Mouse (Mus musculus) lung, postnatal 10 days (tissue): ENCODE measurements around the gene Lgmn.
A peak's percentile ranks its signal among the peaks of the same experiment; 100 is the strongest.

Experiments
- DNase-seq: peaks from one replicate; pipeline ENCODE4 v3.0.0; 2021

Lgmn gene

DNA sequence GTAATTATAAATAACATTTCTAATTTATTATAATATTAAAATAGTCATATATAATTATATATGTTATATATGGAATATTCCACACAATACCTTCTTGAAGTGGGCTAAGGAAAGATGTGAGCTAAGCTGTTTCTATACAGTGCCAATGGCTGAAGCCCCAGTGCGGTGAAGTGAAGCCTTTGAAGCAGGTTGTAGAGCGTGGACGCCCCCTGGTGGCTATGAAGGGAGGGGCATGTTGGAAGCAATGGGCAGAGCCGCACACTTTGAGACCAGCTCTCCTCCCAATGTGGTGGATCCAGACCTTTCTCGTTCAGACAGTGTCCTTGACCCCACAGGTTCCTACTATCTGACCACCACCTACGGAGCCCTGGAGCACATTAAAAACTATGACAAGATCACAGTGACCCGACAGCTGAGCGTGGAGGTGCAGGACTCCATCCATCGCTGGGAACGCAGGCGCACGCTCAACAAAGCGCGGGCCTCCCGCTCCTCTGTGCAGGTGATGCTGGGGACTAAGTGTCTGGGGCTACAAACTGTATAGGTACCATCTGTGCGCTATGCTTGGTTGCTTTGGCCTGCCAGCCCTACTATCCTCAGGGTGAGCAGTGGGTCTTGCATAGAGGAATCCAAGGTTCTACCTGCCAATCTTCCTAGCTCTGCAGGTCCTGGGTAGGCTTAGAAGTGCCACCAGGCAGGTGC is 52.2 kb downstream of the Lgmn start:
- DNase-seq: peak; percentile 89

DNA sequence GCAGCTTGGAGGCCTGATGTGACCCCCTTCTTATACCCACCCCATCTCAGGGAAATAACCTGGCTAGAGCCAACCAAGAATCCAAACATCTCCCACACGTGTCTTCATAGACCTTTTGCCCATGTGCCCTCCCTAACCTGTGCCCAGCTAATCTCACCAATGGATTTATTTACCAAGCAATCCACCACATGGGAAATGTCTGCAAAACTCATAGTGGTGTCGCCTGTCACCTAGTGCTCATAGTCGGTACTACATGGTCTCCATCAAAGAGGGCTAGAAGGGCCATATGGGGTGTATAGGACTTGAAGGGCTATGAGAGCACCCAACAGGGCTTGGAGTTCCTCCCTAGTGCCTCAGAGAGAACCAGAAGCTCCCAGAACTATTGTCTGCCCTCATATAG is 54.8 kb downstream of the Lgmn start:
- peak; percentile 71 for DNase-seq

DNA sequence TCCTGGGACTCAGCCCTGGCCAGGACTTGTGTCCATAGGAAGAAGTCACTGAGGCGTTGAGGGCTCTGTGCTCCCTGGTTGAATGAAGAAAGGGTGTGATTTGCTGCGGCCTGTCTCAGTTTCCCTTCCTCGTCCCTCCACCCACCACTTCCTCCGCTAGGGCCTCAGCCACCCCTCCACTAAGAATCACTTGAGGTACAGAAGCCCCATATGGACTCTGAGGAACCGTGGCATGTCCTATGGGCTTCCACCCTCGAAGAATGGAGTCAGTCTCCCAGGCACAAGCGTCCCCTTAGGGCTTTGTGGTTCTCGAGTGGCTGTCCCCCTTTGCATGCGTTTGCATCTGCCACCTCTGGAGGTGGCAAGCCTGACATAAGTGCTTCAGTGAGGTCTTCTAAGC is 56.3 kb downstream of the Lgmn start:
- no peak for DNase-seq

DNA sequence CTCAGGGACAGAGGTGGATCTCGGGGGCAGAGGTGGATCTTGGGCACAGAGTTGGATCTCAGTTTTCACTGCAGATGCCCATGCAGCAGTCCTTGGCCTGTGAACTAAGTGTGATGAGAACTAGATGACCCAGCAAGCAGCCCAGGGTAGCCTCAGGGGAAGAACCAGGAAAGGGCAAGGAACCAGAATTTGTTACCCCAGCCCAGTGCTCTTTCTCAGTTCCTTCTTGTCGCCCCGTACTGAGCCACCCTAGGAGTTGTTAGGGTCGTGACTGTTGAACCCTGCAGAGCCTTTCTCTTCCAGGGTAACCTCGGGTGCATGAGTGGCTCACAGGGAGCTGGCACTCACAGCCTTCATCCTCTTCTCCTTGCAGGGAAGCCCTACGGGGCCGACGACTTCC is 57.4 kb downstream of the Lgmn start:
- no peak for DNase-seq

GRCm38 (mm10) chr12:102372322-102372721 is 67.3 kb downstream of the Lgmn start:
- no peak for DNase-seq

DNA sequence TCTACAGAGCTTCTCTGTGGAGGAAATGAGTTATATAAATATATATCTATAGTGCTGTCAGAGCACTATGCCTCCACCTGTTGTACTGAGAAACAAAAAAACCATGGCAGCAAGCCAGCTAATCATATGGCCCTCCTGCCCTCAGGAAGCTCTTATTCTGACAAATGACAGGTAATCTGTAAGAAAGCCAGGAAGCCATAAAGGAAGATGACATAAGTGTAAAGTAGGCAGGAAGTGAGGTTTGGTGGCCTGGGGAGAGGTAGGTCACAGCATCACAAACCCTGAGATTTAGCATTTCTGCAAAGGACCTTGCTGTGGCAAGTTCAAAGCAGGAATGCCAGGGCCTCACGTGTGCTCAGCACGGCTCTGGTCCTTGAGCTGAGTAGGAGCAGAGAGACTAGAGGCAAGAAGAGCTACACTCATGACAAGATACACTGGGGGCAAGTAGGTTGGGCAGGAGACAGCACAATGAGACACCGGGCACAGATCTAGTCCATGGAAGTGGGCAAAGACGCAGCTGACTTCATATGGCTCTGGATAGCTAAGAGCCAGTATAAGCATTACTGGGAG is 68.6 kb downstream of the Lgmn start:
- no peak for DNase-seq

DNA sequence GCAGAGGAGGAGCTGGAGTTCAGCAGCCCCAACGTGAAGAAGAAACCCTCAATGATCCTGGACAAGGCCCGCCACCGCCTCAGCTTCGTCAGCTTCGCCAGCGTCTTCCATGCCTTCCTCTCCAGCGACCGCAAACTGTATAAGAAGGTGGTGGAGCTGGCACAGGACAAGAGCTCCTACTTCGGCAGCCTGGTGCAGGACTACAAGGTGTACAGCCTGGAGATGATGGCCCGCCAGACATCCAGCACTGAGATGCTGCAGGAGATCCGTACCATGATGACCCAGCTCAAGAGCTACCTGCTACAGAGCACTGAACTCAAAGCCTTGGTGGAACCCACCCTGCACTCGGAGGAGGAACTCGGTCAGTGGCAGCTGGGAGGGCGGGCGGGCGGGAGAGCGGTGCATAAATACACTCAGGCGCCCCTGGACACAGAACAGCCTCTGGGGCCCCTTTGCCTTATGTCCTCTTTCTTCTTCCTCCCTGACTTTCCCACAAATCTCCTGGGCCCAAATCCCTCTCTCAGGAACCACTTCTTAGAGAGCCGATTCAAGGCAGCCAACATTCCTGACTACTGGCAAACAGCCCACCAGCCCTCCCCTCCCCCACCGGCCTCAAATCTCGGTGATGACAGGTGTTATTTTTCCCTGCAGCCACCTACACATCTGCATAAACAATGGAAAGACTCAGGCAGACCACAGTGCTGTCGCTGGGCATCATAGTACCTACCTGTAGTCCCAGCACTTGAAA is 70.0 kb downstream of the Lgmn start:
- DNase-seq: no peak

DNA sequence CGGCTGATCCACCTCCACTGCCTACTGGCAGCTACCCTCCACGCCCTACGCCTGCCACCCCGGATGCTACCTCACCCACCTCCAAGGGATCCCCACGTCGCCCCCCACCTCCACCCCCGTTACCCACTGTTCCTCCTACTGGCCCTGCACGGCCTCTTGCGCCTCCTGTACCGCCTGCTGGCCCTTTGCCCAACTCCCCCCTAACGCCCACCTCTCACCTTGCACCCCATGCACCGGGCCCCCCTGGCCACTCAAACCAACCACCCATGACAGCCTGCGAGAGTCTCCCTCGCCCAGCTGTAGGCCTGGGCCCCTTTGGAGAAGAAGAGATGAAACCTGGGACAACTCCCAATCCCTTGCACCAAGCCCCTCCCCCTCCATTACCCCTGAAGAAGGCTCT is 71.1 kb downstream of the Lgmn start:
- DNase-seq: no peak

DNA sequence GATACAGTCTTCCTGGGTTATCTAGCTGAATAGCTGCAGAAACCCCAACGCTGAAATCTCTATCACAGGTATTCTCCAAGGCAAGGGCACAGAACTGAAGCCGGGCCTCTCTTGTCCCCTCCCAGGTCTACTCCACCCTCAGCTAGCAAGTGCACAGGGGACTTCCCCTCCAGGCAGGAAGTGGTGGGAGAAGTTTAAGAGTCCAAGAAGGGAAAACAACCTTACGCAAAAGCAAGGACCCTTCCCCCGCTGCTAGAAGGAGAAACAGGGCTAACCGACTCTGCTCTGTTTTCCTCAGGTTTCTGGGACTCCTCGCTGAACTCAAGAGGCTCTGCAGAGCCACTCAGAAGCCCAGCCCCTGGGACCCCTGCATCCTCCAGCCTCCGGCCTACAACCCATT is 71.5 kb downstream of the Lgmn start:
- DNase-seq: peak; percentile 33

DNA sequence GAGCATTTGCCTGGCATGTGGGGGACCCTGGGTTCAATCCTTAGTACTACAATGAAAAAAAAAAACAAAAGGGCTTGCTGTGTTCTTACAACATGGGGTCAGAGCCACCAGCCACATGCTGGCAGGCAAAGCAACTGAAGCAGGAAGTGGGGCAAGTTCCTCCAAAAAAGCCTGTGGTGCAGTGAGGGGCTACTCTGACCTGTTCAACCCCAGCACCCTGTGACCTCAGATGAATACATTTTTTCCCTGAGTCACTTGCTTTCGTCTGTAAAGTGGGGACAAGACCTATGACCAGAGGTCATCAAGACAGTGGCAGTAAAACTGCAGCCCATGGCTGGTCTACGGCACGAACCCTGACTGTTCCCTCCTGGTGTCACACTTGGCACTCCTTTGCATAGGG is 72.5 kb downstream of the Lgmn start:
- DNase-seq: no peak

DNA sequence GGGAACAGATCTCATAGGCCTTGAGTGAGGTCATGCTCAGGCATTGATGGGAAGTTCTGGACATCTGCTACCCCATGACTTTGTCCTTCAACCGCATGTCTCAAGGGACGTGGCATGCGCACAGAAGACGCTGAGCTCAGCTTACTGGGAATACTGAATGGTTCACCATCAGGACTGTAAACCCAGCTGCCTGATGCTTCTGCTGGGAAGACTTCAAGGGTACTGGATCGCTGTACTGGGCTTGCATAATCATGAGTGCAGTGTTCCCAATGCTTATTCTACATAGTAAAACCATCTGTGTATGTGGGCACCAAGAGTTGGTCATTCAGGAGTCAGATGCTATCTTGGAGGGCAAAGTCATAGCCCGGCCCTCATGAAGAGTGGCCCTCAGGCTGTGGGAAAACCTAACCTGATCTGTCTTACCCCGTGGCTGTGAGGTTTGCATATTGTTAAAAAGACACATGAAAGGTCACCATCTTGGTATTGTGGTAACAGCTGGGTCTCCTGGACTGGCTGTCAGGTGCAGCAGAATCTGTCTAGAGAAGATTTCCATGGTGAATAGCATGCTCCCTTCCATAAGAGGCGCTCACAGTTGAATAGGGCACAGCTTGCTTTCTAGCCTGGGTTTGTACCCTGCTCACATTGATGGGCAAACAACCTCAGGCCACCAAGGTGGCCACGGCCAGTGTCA is 73.3 kb downstream of the Lgmn start:
- no peak for DNase-seq

DNA sequence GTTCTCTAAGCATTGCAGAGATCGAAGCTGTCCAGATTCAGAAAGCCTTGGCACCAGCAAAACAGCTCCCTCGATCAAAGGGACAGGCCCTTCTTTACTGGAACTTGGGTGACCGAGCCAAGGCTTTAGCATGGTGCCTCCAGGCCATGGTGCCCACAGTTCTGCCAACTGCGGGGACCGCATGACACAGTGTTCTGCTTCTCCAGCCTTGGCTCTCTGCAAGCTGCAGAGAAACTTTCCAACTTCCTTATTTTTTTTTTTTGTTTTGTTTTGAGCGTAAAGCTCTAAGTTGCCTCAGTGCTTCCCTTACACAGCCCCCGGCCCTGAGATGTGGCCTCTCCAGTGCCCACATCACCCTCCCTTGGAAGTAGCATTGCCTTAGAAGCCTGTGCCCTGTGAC is 74.6 kb downstream of the Lgmn start:
- no peak for DNase-seq

- DNase-seq: no peak
These were observed 78.1 kb downstream of the Lgmn start for GRCm38 (mm10) chr12:102361189-102362161.

DNA sequence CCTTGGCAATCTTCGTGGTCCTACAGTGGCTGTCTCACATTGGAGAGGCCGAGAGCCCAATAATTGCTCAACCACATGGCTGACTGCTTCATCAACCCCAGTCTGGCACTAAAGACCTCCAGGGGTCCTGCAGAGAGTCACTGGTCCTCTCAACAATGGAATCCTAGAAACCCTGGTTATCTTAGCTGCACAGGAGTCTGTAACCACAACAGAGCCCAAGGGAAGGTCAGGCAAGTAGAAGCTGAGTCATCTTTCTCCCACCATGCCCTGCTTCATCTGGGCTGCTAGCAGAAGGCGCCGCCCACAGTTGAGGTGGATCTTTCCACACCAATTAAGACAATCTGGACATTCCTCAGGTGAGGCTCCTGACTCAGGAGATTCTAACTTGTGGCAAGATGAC is 80.2 kb downstream of the Lgmn start:
- no peak for DNase-seq

- DNase-seq: no peak
These were observed 82.8 kb downstream of the Lgmn start for GRCm38 (mm10) chr12:102356781-102357180.

- DNase-seq: no peak
These were observed 83.8 kb downstream of the Lgmn start for GRCm38 (mm10) chr12:102355784-102356183.

DNA sequence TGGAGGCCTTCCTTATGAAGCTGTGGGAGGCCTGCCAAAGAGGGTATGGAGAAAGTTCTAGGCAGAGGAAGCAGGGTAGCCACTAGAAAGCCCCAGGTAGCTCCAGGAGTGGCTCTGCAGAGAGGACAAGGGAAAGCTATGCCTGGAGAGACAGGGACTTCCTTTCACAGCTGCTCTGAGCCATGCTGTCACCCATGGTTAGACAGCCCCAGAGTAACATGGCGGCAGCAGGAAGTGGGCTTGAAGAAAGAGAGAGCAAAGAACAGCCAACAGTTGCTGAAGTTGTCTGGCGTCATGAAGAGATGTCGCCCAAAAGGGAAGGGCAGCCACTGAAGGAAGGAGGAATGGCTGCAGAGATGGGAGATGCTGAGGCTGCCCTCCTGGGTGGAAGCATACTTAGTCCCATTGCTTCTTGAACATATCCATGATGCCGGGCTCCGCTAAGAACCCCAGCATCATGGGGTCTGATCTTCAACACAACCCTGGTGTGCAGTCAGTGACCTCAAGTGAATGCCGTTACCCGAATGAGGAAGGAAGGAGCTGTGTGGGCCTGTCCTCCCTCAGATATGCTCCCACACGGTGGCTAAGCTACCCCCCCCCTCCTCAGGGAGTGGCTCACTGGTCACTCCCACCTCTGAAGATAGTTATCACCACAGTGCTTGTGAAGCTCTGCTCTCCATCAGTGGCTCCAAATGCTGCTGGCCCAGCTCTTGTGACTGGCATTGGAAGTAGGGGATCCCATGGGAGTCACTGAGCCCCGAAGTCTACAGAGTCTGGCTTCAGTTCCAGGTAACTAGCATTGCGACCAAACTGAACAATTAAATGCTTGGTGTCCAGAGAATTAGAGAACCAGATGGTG is 85.3 kb downstream of the Lgmn start:
- DNase-seq: no peak

- DNase-seq: no peak
These were observed 88.6 kb downstream of the Lgmn start for GRCm38 (mm10) chr12:102350997-102351396.

DNA sequence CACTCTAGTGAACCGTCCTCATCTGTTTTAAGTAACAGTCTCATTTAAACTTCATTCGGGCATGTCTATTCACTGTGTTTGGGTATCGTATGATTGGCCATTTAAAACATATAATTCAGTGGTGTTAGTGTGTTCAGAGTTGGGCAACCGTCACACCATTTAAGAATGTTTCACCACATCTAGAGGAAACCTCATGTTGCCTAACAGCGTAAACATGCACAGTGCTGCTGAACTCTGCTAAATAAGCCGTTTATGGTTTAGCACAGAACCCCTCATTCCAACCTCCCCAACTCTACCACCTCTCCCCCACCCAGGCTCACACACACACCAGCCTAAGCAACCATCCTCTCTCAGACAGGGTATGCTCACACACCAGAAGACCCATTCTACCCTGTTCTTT is 91.2 kb downstream of the Lgmn start:
- no peak for DNase-seq

DNA sequence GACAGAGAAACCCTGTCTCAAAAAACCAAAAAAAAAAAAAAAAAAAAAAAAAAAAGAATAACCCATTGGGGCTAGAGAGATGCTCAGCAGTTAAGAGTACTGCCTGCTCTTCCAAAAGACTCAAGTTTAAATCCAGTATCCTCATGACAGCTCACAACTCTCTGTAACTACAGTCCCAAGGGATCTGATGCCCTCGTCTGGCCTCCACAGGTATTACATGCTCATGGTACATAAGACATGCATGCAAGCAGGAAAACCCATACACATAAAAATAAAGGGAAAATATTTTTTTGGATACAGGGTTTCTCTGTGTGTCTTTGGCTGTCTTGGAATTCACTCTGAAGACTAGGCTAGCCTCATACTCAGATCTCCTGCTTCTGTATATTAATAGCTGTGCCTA is 93.1 kb downstream of the Lgmn start:
- DNase-seq: peak; percentile 74

- DNase-seq: no peak
These were observed 94.4 kb downstream of the Lgmn start for GRCm38 (mm10) chr12:102345031-102345815.
